Mouse (Mus musculus) neural tube, embryonic 13.5 days (tissue): ENCODE measurements at regions not wholly inside any gene's neighbourhood (a gene's known extent, or its start where the extent isn't known, plus 50 kb on each side); places are given as distances from the start of the nearest gene placed in this dataset.

Experiments used
- ATAC-seq: fragments of 200-750 bp; cut with Nextera tagmentation; 2 replicates; pipeline ENCODE4 v1.8.0; 2017; ENCODE audit warnings: low read depth, mild to moderate bottlenecking, moderate TSS enrichment, moderate library complexity
- H3K27ac ChIP-seq: fragments of 300-500 bp; sonication (generic); replicated peaks from 2 replicates; pipeline ENCODE4 v1.5.1; 2015; ENCODE audit warnings: moderate library complexity, mild to moderate bottlenecking, inconsistent platforms
- H3K27me3 ChIP-seq: fragments of 300-500 bp; sonication (generic); 2 replicates; pipeline ENCODE4 v1.6.1; 2015; ENCODE audit warnings: mild to moderate bottlenecking, inconsistent platforms
- H3K36me3 ChIP-seq: fragments of 300-500 bp; sonication (generic); 2 replicates; pipeline ENCODE4 v1.6.1; 2015; ENCODE audit warnings: mild to moderate bottlenecking, inconsistent platforms
- H3K4me1 ChIP-seq: fragments of 300-500 bp; sonication (generic); replicated peaks from 2 replicates; pipeline ENCODE4 v1.6.1; 2015; ENCODE audit warnings: inconsistent platforms
- H3K4me2 ChIP-seq: fragments of 300-500 bp; sonication (generic); 2 replicates; pipeline ENCODE4 v1.6.1; 2015; ENCODE audit warnings: inconsistent platforms, mild to moderate bottlenecking, moderate library complexity
- H3K4me3 ChIP-seq: fragments of 300-500 bp; sonication (generic); 2 replicates; pipeline ENCODE4 v1.5.1; 2015; ENCODE audit warnings: mild to moderate bottlenecking, inconsistent platforms
- H3K9ac ChIP-seq: fragments of 300-500 bp; sonication (generic); 2 replicates; pipeline ENCODE4 v1.6.1; 2015; ENCODE audit warnings: moderate library complexity, mild to moderate bottlenecking, inconsistent platforms
- H3K9me3 ChIP-seq: fragments of 300-500 bp; sonication (generic); 2 replicates; pipeline ENCODE4 v1.6.1; 2016; ENCODE audit warnings: inconsistent platforms
- WGBS: fragments of 180-500 bp; shearing (Covaris S2); methylation state at CpG from one replicate; pipeline ENCODE4 v1.1.7; 2015; 5-methylcytosine and 5-hydroxymethylcytosine counted together

DNA sequence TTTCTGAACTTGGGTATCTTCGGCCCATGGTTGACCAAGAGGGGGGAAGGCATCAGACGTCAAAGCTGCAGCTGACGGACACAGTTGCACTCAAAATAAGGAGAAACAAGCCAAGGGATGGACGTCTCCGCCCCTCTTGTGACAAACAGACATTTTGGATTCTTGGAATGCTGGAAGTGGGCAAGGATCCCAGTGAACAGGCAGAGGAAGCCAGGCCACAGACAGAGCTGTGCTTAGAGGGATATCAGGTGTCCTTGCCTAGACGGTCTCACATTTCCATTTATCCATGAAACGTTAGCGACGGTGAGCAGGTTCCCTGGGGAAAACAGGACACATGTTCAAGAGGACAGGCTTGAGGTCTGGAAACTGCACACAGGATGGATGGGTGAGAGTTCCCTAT is 191.2 kb downstream of the Hs3st3b1 start:
- Histone ChIP-seq H3K9ac (no peak overlapping the region), H3K4me1 (peaks cover 13% of the 10 kb centered on the region), H3K27me3 (no peaks in the 10 kb centered on the region), H3K36me3 (no peaks in the 10 kb centered on the region), H3K27ac (no peak overlapping the region), H3K9me3 (no peaks in the 10 kb centered on the region), H3K4me2 (no peak overlapping the region), H3K4me3 (no peak overlapping the region)
- ATAC-seq: no peak
- 60% methylated on average over 9 of the region's 9 CpGs for WGBS

DNA sequence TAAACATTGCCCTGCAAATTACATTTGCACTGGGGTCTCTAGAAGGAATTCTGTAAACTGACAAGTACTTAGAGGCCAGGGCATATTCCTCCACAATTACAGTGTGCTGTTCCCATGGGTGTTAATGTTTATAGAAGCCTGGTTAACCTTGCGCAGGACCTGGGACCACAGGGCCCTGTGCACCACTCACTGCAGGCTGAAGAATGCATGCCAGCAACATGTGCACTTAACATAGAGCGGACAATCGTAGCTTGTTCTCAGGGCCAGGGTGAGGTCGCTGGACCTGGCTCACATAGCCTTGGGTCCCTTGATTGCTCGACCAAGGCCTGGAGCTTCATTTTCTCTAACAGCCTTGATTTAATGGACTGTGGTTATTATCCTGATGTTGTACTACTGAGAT is 168.8 kb downstream of the Hs3st3b1 start:
- no peak overlapping the region for H3K4me3 ChIP-seq
- no peaks in the 10 kb centered on the region for H3K27me3 ChIP-seq
- no peak overlapping the region for H3K9ac ChIP-seq
- 52% methylated on average over 5 of the region's 5 CpGs for WGBS
- ATAC-seq: no peak
- no peaks in the 10 kb centered on the region for H3K9me3 ChIP-seq
- H3K4me1 ChIP-seq: peaks cover 11% of the 10 kb centered on the region
- no peaks in the 10 kb centered on the region for H3K36me3 ChIP-seq
- H3K27ac ChIP-seq: no peak overlapping the region
- H3K4me2 ChIP-seq: no peak overlapping the region

DNA sequence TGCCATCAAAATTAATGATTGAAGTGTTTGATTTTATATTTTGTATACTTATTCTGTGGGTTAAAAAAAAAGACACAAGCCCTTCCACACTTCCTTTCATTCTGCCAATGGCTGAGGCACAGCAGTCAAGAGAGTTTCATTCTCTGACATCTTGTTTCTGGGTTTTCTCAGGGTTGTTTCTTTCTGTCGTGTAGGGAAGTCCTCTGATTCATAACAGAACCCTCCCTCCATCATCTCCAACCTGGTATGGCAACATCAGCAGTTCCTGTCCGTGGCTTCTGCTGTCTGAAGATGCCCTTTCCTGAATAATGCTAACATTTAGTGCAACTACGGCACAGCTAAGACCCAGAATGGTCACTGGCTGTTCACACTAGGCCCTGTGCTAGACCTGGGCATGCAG is 167.3 kb downstream of the Hs3st3b1 start:
- H3K4me1 ChIP-seq: peaks cover 11% of the 10 kb centered on the region
- H3K9me3 ChIP-seq: no peaks in the 10 kb centered on the region
- H3K27ac ChIP-seq: no peak overlapping the region
- H3K4me2 ChIP-seq: no peak overlapping the region
- 75% methylated on average over 3 of the region's 3 CpGs for WGBS
- no peaks in the 10 kb centered on the region for H3K27me3 ChIP-seq
- no peak overlapping the region for H3K9ac ChIP-seq
- no peaks in the 10 kb centered on the region for H3K36me3 ChIP-seq
- no peak overlapping the region for H3K4me3 ChIP-seq
- ATAC-seq: no peak

DNA sequence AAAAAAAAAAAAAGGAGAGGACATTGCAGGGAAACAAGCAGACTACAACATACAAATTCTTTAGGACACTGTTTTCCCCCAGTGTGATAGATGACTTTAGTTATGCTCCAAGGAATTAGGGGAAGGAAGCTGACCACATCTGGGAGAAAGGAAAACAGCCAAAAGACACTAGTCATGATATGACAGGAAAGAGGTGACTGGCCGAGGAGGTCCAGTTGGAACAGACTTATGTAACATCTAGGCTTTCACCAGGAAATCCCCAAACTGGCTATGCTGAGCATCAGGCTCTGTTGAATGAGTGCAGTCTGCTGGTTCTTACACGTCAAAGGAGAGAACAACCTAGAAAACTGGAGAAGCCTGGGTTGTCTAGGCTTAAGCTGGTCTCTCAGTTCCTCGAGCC is 163.8 kb downstream of the Hs3st3b1 start:
- H3K9me3 ChIP-seq: no peaks in the 10 kb centered on the region
- no peak overlapping the region for H3K9ac ChIP-seq
- H3K27me3 ChIP-seq: no peaks in the 10 kb centered on the region
- 83% methylated on average over 3 of the region's 3 CpGs for WGBS
- no peak overlapping the region for H3K27ac ChIP-seq
- no peak overlapping the region for H3K4me2 ChIP-seq
- H3K36me3 ChIP-seq: no peaks in the 10 kb centered on the region
- ATAC-seq: no peak
- H3K4me3 ChIP-seq: no peak overlapping the region
- H3K4me1 ChIP-seq: peaks cover 4% of the 10 kb centered on the region; the same call in 1 of the 2 replicates

DNA sequence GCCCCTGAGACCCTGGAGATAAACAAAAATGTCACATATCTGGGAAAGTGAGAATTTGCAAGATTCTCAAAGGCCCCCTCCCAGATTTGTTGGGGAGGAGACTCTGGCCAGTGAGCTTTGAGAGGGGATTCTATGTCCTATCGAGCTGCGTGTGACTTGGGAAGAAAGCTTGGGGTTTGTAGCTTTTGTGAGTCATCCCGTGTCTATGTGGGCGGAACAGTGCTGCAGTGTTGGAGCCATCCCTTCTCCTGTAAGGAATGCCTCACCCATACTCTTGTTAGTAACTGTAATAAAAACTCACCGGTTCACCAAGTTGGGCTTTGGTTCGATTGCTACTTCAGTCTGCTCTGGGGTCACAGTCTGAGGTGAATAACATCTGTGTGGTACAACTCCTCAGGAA is 160.5 kb downstream of the Hs3st3b1 start:
- no peak for ATAC-seq

DNA sequence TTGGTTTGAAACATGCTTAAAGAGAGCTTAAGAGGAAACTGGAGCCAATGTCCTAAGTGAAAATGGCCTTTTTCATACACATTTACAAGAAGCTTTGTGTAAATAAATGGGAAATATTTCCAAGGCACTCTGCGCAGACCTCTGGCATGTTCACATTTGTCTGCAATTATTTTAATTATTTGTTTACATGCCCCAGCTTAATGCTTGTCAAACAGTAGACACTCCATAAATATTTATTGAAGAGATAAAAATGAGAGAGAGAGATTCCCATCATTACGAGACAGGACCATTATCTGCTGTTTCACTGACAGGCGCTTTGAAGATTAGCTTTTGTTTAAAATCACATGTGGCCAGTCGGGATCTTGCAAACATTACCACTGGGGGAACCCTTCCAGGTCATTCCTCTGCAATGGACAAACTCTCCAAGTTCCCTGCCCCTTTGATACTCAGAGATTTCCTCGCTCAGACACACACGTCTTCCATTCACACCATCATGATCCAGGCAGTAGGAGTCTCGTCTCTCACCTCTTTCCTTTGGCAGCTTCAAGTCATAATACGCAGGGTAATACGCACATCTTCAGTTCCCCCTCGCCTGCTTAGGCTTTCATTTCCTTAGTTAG is 154.3 kb downstream of the Hs3st3b1 start:
- Histone ChIP-seq H3K9ac (no peak overlapping the region), H3K4me3 (no peak overlapping the region), H3K4me1 (no peaks in the 10 kb centered on the region), H3K27me3 (no peaks in the 10 kb centered on the region), H3K4me2 (no peak overlapping the region), H3K36me3 (no peaks in the 10 kb centered on the region), H3K27ac (no peak overlapping the region), H3K9me3 (0 out of 2 replicates have a peak, but pooled peaks cover 8% of the 10 kb centered on the region)
- ATAC-seq: no peak
- WGBS: 82% methylated on average over 10 of the region's 10 CpGs

More for the DNA sequence above, 160.5 kb downstream of the Hs3st3b1 start:
- H3K27me3 ChIP-seq: no peaks in the 10 kb centered on the region
- no peaks in the 10 kb centered on the region for H3K9me3 ChIP-seq
- H3K4me3 ChIP-seq: no peak overlapping the region
- 79% methylated on average over 6 of the region's 6 CpGs for WGBS
- no peak overlapping the region for H3K27ac ChIP-seq
- H3K4me1 ChIP-seq: no peaks in the 10 kb centered on the region
- H3K9ac ChIP-seq: no peak overlapping the region
- H3K36me3 ChIP-seq: no peaks in the 10 kb centered on the region
- H3K4me2 ChIP-seq: no peak overlapping the region

DNA sequence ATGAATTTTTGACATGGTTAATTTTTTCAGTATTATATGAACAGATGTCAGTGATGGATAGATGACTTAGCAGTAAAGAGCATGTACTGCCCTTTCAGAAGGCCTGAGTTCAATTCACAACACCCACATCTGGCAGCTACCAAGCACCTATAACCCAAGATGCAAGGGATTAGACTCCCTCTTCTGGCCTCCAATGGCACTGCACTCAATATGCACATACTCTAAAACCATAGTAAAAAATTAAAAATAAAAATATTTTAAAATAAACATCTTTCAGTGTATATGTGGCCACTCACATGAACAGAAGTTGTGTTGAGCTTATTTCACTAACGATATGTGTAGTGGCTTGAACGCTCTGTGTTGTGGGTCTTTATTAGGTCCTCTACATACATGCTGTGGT is 152.4 kb downstream of the Hs3st3b1 start:
- Histone ChIP-seq H3K4me2 (no peak overlapping the region), H3K4me3 (no peak overlapping the region), H3K9ac (no peak overlapping the region), H3K4me1 (no peaks in the 10 kb centered on the region), H3K27ac (no peak overlapping the region), H3K36me3 (no peaks in the 10 kb centered on the region), H3K9me3 (0 out of 2 replicates have a peak, but pooled peaks cover 8% of the 10 kb centered on the region), H3K27me3 (no peaks in the 10 kb centered on the region)
- WGBS: 99% methylated on average over 2 of the region's 2 CpGs
- no peak for ATAC-seq

DNA sequence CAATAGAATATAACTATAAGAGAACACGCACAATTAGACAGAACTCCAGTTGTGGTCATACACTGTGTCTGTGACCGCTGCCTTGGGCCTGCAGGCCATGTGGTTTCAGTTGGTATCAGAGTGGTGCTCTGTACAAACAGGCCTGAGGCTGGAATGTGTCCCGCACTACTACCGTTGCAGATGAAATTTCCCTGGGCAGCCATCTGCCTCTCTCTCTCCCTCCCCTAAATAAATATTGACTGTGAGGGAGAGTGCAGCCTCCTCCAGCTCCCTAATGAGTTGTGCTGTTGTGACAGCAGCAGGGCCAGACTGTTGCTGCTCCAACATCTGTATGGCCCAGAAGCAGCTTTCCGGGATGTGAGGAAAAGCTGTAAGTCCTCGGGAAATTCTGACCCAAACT is 146.7 kb downstream of the Hs3st3b1 start:
- H3K4me1 ChIP-seq: peaks cover 13% of the 10 kb centered on the region
- no peaks in the 10 kb centered on the region for H3K36me3 ChIP-seq
- no peak for ATAC-seq
- H3K27me3 ChIP-seq: no peaks in the 10 kb centered on the region
- 64% methylated on average over 6 of the region's 6 CpGs for WGBS
- no peak overlapping the region for H3K9ac ChIP-seq
- H3K9me3 ChIP-seq: no peaks in the 10 kb centered on the region
- no peak overlapping the region for H3K27ac ChIP-seq
- H3K4me2 ChIP-seq: no peak overlapping the region
- H3K4me3 ChIP-seq: no peak overlapping the region

DNA sequence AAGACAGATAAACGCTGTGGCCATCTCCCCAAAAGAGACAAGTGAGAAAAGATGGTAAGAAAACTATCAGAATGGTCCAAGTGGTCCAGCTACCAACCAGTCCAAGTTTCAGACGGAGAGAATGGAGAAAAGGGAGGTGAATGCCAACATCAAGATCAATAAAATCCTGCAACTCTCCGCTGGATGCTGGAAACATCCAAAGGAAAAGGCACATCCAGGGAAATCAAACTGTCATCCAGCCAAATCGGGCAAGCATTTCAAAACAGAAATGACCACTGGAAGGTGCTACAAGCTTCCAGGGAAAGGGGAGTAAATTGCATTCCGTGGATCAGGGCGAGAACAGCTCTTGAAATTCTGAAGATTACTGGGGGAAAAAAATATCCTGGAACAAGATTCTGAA is 142.7 kb downstream of the Hs3st3b1 start:
- H3K27ac ChIP-seq: no peak overlapping the region
- H3K27me3 ChIP-seq: no peaks in the 10 kb centered on the region
- 89% methylated on average over 6 of the region's 6 CpGs for WGBS
- H3K9me3 ChIP-seq: no peaks in the 10 kb centered on the region
- H3K4me3 ChIP-seq: no peak overlapping the region
- H3K4me2 ChIP-seq: no peak overlapping the region
- H3K4me1 ChIP-seq: peaks cover 13% of the 10 kb centered on the region
- ATAC-seq: no peak
- H3K9ac ChIP-seq: no peak overlapping the region
- no peaks in the 10 kb centered on the region for H3K36me3 ChIP-seq

DNA sequence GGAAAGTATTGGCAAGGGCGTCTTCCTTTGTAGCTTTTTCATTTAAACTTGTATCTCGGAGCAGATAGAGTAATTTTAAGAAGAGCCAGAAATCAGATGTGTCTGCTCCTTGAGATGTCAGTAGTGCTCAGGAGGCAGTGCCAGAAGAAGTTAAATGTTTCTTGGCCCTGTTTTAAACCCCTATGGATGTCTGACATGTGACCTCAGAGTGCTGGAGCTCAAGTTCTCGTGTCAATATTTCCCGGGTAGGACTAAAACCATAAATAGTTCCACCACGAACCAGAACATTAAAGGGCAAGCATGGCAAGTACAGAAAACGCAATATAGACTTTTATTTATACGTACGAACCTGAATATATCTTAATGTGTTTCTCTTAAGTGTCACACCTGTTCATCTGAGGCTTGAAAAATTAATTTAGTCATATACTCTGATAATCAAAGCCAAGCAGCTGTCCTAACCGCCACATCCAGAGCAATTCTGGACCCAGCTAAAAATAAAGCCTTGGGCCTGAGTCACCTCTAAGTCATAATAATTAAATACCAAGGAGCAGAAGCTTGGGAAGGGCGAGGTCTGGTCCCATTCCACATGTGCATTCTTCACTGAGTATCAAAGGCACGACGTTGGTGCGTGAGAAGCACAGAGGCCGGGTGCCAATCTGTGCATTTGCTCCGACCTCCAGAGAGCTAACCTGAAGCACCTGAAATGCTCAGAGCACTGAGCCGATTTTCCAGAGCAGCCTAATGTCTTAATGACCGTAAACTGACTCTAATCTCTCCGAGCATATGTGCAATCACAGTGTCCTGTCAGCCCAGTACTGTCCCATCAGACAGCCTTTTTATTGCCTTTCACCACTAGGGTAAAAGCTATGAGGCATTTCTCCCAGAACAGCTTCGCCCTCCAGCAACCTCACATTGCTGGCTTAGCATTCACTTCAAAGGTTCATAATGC is 139.8 kb downstream of the Hs3st3b1 start:
- H3K36me3 ChIP-seq: no peaks in the 10 kb centered on the region
- WGBS: 75% methylated on average over 19 of the region's 19 CpGs
- no peak overlapping the region for H3K4me2 ChIP-seq
- H3K9me3 ChIP-seq: no peaks in the 10 kb centered on the region
- no peak overlapping the region for H3K4me3 ChIP-seq
- no peak for ATAC-seq
- H3K4me1 ChIP-seq: peaks cover 20% of the 10 kb centered on the region
- H3K27me3 ChIP-seq: no peaks in the 10 kb centered on the region
- no peak overlapping the region for H3K27ac ChIP-seq
- no peak overlapping the region for H3K9ac ChIP-seq

DNA sequence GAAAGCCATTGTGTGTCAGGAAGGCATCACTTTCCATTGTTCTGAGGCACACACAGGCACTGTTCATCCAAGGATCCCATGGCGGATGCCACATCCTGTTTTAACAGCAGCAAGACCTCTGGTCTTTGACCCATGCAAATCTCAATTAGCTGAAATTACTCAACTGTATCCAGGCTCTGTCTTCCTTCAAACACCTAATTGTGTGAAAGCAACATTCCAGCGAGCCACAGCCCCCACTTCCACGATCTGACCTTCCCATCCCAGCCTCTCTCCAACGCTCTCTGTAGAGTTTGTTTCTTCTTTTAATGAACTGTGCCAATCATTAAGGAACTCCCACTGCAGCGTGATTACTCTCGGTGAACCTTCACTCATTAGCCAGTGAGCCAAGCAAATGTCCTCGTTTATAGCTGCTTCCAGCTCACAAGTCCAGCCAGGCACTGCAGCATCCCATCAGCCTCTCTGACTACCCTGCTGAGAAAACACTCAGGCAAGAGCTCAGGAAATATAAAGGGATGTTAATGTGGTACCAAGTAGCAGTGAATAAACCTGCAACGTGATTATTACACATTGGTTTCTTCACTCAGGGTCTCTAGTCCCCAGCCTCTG is 136.7 kb downstream of the Hs3st3b1 start:
- peak; percentile 53; the same call in 1 of the 2 replicates for ATAC-seq
- no peak overlapping the region for H3K9ac ChIP-seq
- H3K27ac ChIP-seq: peak overlapping the region; percentile 71
- peaks cover 20% of the 10 kb centered on the region for H3K4me1 ChIP-seq
- H3K36me3 ChIP-seq: no peaks in the 10 kb centered on the region
- H3K9me3 ChIP-seq: no peaks in the 10 kb centered on the region
- H3K4me2 ChIP-seq: peak overlapping the region; percentile 16; the same call in 1 of the 2 replicates
- 7% methylated on average over 8 of the region's 8 CpGs for WGBS
- no peak overlapping the region for H3K4me3 ChIP-seq
- no peaks in the 10 kb centered on the region for H3K27me3 ChIP-seq

DNA sequence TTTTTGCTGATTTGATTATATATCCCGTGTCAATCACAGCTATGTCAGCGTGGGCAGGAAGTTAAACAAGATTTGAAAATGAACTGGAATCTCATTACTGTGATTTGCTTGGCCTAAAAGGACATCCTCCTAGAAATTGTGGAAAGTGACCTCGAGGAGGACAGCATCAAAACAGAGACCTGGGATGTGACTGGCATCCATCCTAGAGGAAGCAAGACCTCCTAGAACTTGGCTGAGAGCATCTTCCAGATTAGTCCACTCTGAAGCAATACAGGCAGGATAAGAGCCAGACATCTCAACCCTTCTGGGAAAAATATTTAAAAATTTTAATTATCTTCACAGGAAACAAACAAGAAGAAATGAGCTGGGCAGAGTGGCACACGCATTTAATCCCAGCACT is 136.1 kb downstream of the Hs3st3b1 start:
- no peak for ATAC-seq
- no peak overlapping the region for H3K9ac ChIP-seq
- peaks cover 20% of the 10 kb centered on the region for H3K4me1 ChIP-seq
- H3K27me3 ChIP-seq: no peaks in the 10 kb centered on the region
- no peaks in the 10 kb centered on the region for H3K36me3 ChIP-seq
- no peak overlapping the region for H3K4me3 ChIP-seq
- no peaks in the 10 kb centered on the region for H3K9me3 ChIP-seq
- H3K27ac ChIP-seq: peak overlapping the region; percentile 71
- H3K4me2 ChIP-seq: no peak overlapping the region
- WGBS: 73% methylated on average over 4 of the region's 4 CpGs
